Mouse (Mus musculus) limb, embryonic 12.5 days (tissue): ENCODE measurements around the gene BC052040. TPM values are rescaled to one million over a fixed set of nuclear protein-coding genes. Genes with fewer than 3 reads are reported as not detected.

ENCODE experiments used
- ATAC-seq: fragments of 200-750 bp; cut with Nextera tagmentation; 2 replicates; pipeline ENCODE4 v1.8.0; 2017; ENCODE audit warnings: low read depth, moderate TSS enrichment; ENCODE audit not compliant: insufficient number of reproducible peaks, insufficient read depth, low FRiP score, low TSS enrichment
- H3K27ac ChIP-seq: fragments of 300-500 bp; sonication (generic); 2 replicates; pipeline ENCODE4 v1.5.1; 2016; ENCODE audit warnings: mild to moderate bottlenecking, moderate library complexity
- H3K27me3 ChIP-seq: fragments of 300-500 bp; sonication (generic); 2 replicates; pipeline ENCODE4 v1.6.1; 2016; ENCODE audit warnings: mild to moderate bottlenecking, moderate library complexity
- H3K36me3 ChIP-seq: fragments of 300-500 bp; sonication (generic); 2 replicates; pipeline ENCODE4 v1.6.1; 2016; ENCODE audit warnings: mild to moderate bottlenecking, moderate library complexity
- H3K4me1 ChIP-seq: fragments of 300-500 bp; sonication (generic); replicated peaks from 2 replicates; pipeline ENCODE4 v1.6.1; 2016
- H3K4me2 ChIP-seq: fragments of 300-500 bp; sonication (generic); 2 replicates; pipeline ENCODE4 v1.6.1; 2016; ENCODE audit warnings: mild to moderate bottlenecking, moderate library complexity
- H3K4me3 ChIP-seq: fragments of 300-500 bp; sonication (generic); replicated peaks from 2 replicates; pipeline ENCODE4 v1.5.1; 2016; ENCODE audit warnings: mild to moderate bottlenecking
- H3K9ac ChIP-seq: fragments of 300-500 bp; sonication (generic); replicated peaks from 2 replicates; pipeline ENCODE4 v1.6.1; 2016; ENCODE audit warnings: mild to moderate bottlenecking, moderate library complexity
- H3K9me3 ChIP-seq: fragments of 300-500 bp; sonication (generic); 2 replicates; pipeline ENCODE4 v1.6.1; 2016; ENCODE audit warnings: mild to moderate bottlenecking, moderate library complexity
- WGBS: fragments of 180-500 bp; shearing (Covaris S2); methylation state at CpG from one replicate; pipeline ENCODE4 v1.1.7; 2016; 5-methylcytosine and 5-hydroxymethylcytosine counted together
- polyA plus RNA-seq: library from polyadenylated mRNA; unstranded; fragments of >200 nt; fragmentation: Nextera tagmentation; extraction: Ambion mirVana; gene quantifications from 2 replicates; pipeline ENCODE4 v1.2.1, GENCODE M21; 2016

The BC052040 gene
- polyA plus RNA-seq, 1 experiment from 2014 or later: 7.9 TPM

DNA sequence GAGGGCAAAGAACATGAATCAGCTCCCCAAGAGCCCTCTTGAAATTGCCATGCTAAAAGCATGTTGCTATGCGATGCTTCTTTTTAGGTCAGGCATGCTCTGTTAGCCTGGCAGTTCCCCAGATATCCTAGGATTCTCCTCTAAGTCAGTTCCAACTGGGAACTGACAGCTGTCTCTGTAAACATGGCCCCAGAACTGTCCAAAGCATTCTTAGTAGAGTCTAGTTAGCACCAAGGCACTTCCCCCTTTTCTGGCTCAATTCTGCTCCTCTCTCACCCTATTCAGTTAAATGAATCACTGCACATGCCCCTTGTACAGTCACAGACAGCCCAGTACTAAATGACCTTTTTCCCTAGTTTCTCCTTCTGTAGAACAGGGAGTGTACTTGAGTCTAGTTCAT, 191.2 kb downstream of the BC052040 start:
- H3K4me1 ChIP-seq: peaks cover 33% of the 10 kb centered on the region
- no peak for ATAC-seq
- H3K4me3 ChIP-seq: no peak overlapping the region
- H3K36me3 ChIP-seq: no peaks in the 10 kb centered on the region
- 92% methylated on average over 1 of the region's 1 CpGs for WGBS
- no peak overlapping the region for H3K4me2 ChIP-seq
- no peaks in the 10 kb centered on the region for H3K9me3 ChIP-seq
- no peaks in the 10 kb centered on the region; the same call in 1 of the 2 replicates for H3K27me3 ChIP-seq
- no peak overlapping the region for H3K9ac ChIP-seq
- H3K27ac ChIP-seq: no peak overlapping the region

DNA sequence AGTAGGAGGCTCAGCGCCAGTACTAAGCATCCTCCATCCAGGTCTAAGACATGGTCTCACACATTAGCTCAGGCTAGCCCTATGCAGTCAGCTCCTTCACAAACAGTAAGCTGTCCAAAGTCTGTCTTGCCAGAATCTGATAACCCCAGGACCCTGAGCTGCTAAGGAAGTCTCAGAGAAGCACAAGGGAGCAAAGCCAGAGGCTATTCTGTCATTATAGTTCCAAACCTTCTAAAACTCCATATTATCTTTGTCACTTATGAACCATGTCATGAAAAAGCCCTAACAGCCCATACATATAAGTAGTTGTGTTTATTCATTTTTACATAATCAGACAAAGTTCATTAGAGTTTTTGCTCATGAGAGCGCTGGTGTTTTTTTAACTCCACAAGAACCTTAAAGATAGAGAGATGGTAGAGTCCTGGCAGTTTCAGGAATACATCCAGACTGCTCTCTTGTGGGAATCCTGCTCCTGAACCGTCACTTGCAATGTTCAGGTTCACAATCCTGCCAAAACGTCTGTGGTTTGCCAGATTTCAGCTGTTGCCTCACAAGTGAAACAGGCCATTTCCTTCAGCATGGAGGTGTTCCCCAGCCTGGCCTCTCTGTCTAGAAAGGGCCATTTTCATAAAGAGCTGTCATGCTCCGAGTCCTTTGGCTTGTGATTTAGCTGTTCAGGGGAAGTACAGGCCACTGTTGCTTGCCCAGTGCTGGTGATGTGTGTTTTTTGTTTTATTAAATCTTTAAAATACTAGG, 192.8 kb downstream of the BC052040 start:
- ATAC-seq: no peak

DNA sequence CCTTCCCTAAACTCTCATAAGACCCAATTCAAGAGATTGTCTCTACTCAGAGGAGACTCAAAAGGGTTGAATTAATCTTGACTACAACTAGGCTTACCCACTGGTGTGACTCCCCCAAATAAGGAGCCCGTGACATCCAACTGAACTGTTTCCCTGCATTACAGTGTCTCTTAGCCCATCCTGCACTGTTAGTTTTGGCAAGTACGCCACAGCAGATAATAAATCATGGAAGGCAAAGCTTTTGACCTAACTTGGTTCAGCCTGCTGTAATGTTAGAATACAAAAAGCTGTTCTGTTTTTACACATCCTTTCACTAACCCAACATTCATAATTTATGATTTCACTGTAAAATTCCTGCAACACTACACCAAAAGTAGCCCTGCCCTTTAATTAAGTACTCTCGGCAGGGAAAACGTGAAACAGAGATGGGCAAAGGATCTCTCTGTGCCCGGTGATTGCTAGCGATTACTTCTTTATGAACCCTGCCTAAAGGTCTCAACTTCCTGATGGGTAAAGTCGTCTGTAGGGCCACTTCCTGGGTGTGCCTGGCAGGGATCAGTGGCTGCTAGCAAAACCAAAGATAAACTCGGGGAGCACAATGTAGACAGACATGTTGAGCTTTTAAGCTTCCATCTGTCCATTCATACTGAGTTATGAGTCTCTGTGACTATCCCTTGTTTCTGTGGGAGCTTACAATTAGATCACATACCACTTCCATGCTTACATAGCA, 194.1 kb downstream of the BC052040 start:
- Histone ChIP-seq H3K27ac (no peak overlapping the region), H3K9ac (no peak overlapping the region), H3K4me2 (no peak overlapping the region), H3K4me3 (no peak overlapping the region), H3K27me3 (no peaks in the 10 kb centered on the region; the same call in 1 of the 2 replicates), H3K36me3 (no peaks in the 10 kb centered on the region), H3K9me3 (no peaks in the 10 kb centered on the region), H3K4me1 (peaks cover 41% of the 10 kb centered on the region)
- 31% methylated on average over 8 of the region's 8 CpGs for WGBS
- ATAC-seq: no peak

More for the DNA sequence above, 192.8 kb downstream of the BC052040 start:
- 62% methylated on average over 5 of the region's 5 CpGs for WGBS
- H3K4me1 ChIP-seq: peaks cover 41% of the 10 kb centered on the region
- peak overlapping the region; percentile 42; the same call in 1 of the 2 replicates for H3K27ac ChIP-seq
- H3K27me3 ChIP-seq: no peaks in the 10 kb centered on the region; the same call in 1 of the 2 replicates
- no peaks in the 10 kb centered on the region for H3K9me3 ChIP-seq
- no peak overlapping the region for H3K9ac ChIP-seq
- H3K36me3 ChIP-seq: no peaks in the 10 kb centered on the region
- no peak overlapping the region for H3K4me3 ChIP-seq
- H3K4me2 ChIP-seq: no peak overlapping the region

GRCm38 (mm10) chr2:115776924-115777860, 195.7 kb downstream of the BC052040 start:
- no peaks in the 10 kb centered on the region for H3K9me3 ChIP-seq
- no peaks in the 10 kb centered on the region; the same call in 1 of the 2 replicates for H3K27me3 ChIP-seq
- no peak overlapping the region for H3K9ac ChIP-seq
- peaks cover 41% of the 10 kb centered on the region for H3K4me1 ChIP-seq
- no peaks in the 10 kb centered on the region for H3K36me3 ChIP-seq
- H3K4me2 ChIP-seq: no peak overlapping the region; the same call in 1 of the 2 replicates
- no peak overlapping the region for H3K4me3 ChIP-seq
- peak overlapping the region; percentile 35; the same call in 1 of the 2 replicates for H3K27ac ChIP-seq
- 43% methylated on average over 17 of the region's 17 CpGs for WGBS
- ATAC-seq: peak; percentile 50

DNA sequence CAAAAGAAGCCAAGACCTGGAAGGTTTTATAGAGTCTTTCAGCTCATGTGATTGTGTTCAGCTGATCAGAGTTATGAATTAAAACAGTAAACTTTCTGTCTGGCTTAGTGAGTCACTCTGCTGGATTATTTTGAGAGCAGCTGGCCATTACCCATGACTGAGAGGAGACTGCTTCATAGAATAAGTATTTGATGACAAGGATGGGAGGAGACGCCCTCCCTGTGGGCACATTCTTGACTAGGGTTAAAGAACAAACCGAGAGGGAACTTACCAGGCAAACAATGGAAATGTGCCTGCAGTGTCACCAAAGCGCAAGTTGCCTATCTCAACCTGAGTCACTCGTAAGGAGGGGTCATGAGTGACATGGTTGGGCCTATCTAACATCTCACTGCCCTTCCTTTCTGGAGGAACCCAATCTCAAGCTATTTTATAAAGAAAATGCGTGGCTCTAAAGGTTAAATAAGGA, 199.1 kb downstream of the BC052040 start:
- 0 out of 2 replicates have a peak, but pooled peaks cover 2% of the 10 kb centered on the region for H3K27me3 ChIP-seq
- ATAC-seq: no peak
- 86% methylated on average over 5 of the region's 5 CpGs for WGBS

DNA sequence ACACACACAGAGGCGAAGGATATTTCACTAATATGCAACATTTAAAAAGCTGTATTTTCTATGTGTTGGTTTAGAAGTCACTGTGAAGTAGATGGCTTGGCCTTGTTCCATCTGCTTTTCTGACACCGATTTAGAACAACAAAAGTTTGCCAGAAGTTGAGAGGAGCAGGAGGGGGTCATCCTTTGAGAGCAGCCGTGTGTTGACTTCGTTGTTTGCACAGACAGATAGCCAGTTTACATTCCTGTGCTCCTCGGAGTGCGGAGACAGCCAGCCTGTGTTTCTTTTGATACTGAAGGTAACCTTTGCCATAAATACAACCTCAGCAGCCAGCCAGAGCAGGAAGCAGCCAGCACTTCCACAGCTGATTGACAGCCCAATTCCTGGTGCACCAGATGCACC, 204.2 kb downstream of the BC052040 start:
- Histone ChIP-seq H3K4me2 (no peak overlapping the region), H3K4me1 (no peaks in the 10 kb centered on the region), H3K27me3 (peaks cover 8% of the 10 kb centered on the region; the same call in 1 of the 2 replicates), H3K36me3 (no peaks in the 10 kb centered on the region), H3K27ac (no peak overlapping the region), H3K9ac (no peak overlapping the region), H3K4me3 (no peak overlapping the region), H3K9me3 (0 out of 2 replicates have a peak, but pooled peaks cover 4% of the 10 kb centered on the region)
- 30% methylated on average over 6 of the region's 6 CpGs for WGBS
- ATAC-seq: no peak

More for the DNA sequence above, 199.1 kb downstream of the BC052040 start:
- H3K27ac ChIP-seq: no peak overlapping the region
- no peak overlapping the region for H3K4me3 ChIP-seq
- H3K4me1 ChIP-seq: peaks cover 29% of the 10 kb centered on the region
- no peak overlapping the region for H3K9ac ChIP-seq
- H3K4me2 ChIP-seq: no peak overlapping the region
- no peaks in the 10 kb centered on the region for H3K9me3 ChIP-seq
- H3K36me3 ChIP-seq: no peaks in the 10 kb centered on the region

- Histone ChIP-seq H3K4me1 (no peaks in the 10 kb centered on the region), H3K9ac (no peak overlapping the region), H3K4me2 (no peak overlapping the region), H3K9me3 (no peaks in the 10 kb centered on the region), H3K27ac (no peak overlapping the region), H3K4me3 (no peak overlapping the region), H3K27me3 (no peaks in the 10 kb centered on the region; the same call in 1 of the 2 replicates), H3K36me3 (no peaks in the 10 kb centered on the region)
- no peak for ATAC-seq
- 81% methylated on average over 6 of the region's 6 CpGs for WGBS
These were observed 217.3 kb downstream of the BC052040 start for GRCm38 (mm10) chr2:115798839-115799238.

DNA sequence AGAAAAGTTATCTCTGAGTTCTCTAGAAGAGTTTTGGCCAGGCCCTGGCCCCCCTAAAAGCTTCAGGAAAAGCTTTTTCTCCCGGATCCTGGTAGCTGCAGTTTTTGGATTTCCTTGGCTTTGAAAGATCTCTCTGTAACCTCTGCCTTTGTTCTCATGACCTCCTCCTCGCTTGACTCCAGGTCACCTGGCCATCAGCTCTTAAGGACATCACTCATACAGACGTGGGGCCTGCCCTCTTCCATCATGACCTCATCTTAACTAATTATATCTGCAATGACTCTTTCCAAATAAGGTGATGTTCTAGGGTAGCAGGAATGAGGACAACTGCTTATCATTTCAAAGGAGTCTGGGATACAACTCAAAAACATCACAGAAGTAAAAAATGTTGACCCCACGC, 226.9 kb downstream of the BC052040 start:
- no peak overlapping the region for H3K4me2 ChIP-seq
- 36% methylated on average over 4 of the region's 4 CpGs for WGBS
- no peak overlapping the region for H3K27ac ChIP-seq
- ATAC-seq: no peak
- no peaks in the 10 kb centered on the region for H3K9me3 ChIP-seq
- H3K27me3 ChIP-seq: no peaks in the 10 kb centered on the region; the same call in 1 of the 2 replicates
- no peak overlapping the region for H3K9ac ChIP-seq
- no peak overlapping the region for H3K4me3 ChIP-seq
- H3K4me1 ChIP-seq: peaks cover 9% of the 10 kb centered on the region
- no peaks in the 10 kb centered on the region for H3K36me3 ChIP-seq

DNA sequence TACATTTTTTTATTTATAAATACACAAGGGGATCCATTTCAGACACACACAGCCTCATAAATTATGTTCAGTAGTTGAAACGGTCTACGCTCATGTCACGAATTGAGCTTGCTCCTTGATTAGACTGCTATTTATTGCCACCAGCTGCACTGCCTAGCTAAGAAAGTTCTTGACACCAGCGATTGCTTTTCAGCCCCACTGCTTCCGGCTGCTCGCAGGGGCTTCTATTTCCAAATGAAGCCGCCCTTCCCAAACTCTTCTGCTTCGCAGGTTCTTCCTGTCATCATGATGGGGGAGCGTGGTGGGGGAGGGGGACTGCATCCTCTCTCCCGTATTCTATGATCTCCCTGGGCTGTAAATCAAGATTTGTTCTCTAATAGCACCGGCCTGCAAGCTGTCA, 231.8 kb downstream of the BC052040 start:
- no peak for ATAC-seq
- H3K4me1 ChIP-seq: peaks cover 16% of the 10 kb centered on the region
- no peak overlapping the region for H3K27ac ChIP-seq
- H3K4me3 ChIP-seq: peak overlapping the region; percentile 20
- no peaks in the 10 kb centered on the region for H3K9me3 ChIP-seq
- no peak overlapping the region for H3K9ac ChIP-seq
- H3K27me3 ChIP-seq: peaks cover 4% of the 10 kb centered on the region; the same call in 1 of the 2 replicates
- no peaks in the 10 kb centered on the region for H3K36me3 ChIP-seq
- WGBS: 4% methylated on average over 11 of the region's 11 CpGs
- peak overlapping the region; percentile 54 for H3K4me2 ChIP-seq

- Histone ChIP-seq H3K4me1 (peaks cover 16% of the 10 kb centered on the region), H3K27ac (no peak overlapping the region), H3K9me3 (no peaks in the 10 kb centered on the region), H3K9ac (no peak overlapping the region), H3K4me3 (peak overlapping the region; percentile 20), H3K4me2 (peak overlapping the region; percentile 54), H3K36me3 (no peaks in the 10 kb centered on the region), H3K27me3 (peaks cover 4% of the 10 kb centered on the region; the same call in 1 of the 2 replicates)
- 24% methylated on average over 6 of the region's 6 CpGs for WGBS
- ATAC-seq: no peak
These were observed 232.2 kb downstream of the BC052040 start for GRCm38 (mm10) chr2:115813721-115814120.
